Mouse (Mus musculus): ENCODE measurements at regions not wholly inside any gene's neighbourhood (a gene's known extent, or its start where the extent isn't known, plus 50 kb on each side); places are given as distances from the start of the nearest gene placed in this dataset.

DNA sequence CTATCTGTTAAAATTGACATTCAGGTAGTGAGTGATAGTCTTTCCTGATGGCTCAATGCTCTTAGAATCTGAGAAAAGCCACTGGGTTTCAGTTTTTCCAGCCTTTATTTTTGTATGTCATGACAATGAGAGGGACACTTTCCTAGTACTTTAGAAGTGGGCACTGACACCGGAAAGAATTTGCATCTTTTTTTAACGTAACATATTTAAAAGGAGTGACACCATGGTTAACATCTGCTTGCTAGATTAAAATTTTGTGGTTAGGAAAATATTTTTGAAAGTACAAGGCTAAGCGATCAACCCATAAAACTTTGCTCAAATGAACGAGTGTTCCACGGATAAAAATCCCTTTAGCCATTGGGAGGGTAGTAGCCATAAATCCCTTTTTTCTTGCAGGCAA, 174.7 kb downstream of the 1700129C05Rik start:
- DNase-seq (ENCODE audit: inconsistent ontology term), result no peak

DNA sequence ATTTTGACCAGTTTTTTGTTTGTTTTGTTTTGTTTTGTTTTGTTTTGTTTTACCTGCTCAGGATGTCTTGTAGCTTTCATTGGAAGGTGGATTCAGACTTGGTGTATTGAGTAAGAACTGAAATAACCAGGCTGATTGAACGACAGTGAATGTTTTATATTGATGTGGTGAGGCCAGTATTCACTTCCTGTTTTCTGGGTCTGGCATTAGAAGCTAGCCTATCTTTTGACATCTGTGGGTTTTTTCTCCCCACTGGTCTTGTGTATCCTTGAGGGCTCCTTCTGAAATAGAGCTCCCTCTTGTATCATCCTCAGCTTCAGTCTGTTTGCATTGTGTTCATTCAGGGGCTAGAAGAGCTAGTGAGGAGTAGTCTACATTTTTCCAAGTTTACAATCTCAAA, 175.5 kb downstream of the 1700129C05Rik start:
- no peak for DNase-seq (ENCODE audit: inconsistent ontology term)

DNA sequence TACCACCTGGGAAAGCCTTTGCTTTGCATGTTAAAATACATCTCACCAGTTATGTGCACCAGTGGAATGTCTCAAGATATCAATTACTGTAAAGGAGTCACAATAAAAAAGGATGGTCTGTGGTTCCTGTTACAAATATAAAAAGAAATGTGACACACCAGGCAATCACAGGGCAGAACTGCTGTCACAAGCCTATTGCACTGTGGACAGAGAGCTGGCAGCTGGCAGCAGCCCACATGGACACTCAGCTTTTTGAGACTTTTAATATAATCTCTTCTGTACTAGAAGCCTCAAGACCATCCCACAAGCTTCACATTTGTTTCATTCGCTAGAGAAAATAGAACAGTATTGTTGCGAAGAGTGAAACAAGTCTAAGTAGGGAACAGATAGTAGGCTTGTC, 197.7 kb downstream of the 1700129C05Rik start:
- no peak for DNase-seq (ENCODE audit: inconsistent ontology term)

DNA sequence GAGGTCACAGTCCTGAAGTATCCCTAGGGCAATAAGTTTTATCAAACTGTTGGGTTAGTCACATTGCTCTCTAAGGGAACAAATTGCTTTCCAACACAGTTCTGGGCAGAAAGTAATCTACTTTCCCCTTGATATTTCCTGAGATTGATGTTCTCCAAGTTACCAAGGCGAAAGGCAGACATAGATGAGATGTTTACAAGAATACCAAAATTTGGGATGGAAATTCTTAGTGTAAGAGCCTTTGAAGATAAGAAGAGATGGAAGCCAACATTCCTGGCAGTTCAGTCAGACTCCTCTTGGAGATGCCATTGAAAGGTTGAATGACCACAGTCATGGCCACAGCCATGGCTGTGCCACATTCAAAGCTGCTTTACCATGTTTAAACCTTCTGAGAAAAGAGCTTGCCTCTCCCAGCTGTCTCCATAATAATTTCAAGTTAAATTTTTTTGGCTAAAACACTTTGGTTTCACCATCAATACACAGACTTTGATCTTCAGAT, 199.4 kb downstream of the 1700129C05Rik start:
- peak; percentile 88 for DNase-seq (ENCODE audit: inconsistent ontology term)

DNA sequence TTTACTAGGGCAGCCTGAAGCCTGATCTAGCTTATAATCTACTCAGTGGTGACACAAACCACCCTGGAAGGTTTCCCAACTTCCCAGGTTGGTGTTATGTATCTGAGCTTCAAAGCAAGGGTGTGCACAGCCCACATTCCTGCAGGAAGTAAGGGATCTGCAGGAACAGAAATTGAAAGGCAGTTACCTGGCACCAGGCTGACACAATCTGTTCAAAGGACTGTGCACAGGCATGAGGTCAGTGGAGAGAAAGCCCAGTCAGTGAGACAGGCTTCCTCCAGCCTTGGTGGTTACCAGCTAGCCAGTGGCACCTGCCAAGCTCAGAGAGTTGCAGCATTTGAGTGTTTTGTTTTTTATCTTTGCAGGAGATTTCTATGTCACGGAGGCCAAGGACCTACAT, 203.6 kb downstream of the 1700129C05Rik start:
- DNase-seq (ENCODE audit: inconsistent ontology term), result peak; percentile 10

DNA sequence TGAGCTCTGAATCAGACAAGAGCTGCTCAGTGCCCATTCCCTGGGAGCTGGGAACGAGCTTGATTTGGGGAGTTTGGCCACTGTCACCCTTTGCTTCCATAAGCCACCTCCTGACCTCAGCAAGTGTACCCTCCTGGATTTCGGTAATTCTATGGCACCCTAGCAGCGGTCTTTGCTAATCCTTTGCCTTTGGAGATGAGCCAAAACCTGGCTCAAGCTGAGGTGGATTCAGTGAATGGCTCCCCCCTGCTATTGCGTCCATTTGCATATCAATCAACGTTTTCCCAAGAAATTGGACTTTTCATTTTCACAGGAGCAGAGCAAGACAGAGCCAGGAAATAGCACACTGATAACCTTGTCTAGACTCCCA, 204.1 kb downstream of the 1700129C05Rik start:
- DNase-seq (ENCODE audit: inconsistent ontology term), result no peak

DNA sequence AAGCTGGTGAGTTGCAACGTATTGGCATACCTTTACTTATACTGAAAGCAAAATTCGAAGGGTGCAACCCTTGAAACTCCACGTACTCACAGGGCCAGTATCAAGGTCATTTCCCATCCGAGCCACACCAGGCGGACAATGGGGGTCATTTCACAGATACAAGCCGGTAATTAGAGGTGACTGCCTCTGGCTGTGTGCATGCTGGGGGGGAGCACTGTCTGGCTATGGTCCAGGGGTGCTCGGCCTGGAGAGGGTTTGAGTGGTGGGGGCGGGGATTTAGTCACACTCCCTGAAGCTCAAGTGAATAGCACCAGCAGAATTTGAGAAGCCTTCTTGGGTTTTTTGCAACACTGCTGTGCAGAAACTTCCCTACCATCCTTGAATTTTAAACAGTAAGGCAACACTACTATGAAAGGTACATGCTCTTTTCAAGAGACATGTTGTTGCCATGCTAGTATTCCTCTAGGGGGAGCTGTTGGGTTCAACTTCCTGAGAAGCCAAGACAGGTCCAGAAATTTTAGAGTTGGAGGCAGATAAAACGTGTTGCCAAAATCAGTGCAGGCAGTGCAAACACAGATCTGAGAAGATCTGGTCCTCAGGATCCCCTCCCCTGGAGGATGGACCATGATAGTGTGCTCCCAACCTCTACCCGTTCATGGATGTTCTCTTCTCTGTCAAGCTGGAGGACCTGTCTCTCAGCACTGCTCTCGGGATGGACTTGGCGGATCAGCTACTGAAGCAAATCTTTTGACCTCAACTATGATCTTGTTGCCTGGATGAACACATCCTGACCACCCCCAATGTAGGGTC, 204.7 kb downstream of the 1700129C05Rik start:
- DNase-seq (ENCODE audit: inconsistent ontology term), result peak; percentile 64

DNA sequence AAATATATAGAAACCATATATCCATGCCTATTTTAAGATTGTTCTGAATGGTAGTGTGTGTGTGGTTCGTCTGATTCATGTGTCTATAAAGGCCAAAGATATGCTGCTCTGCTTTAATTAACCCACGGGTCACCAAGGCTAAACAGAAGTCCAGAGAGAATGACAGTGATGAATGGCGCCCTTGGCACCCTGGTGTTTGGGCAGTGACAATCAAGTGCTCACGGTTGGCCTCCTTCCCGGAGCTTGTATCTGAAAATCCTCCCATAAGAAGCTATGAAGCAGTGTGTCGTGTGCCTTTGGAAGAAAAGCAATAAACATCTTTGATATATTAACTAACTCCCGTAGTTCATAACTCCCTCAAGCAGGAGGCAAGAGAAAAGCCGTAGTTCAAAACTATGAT, 205.4 kb downstream of the 1700129C05Rik start:
- peak; percentile 78 for DNase-seq (ENCODE audit: inconsistent ontology term)

DNA sequence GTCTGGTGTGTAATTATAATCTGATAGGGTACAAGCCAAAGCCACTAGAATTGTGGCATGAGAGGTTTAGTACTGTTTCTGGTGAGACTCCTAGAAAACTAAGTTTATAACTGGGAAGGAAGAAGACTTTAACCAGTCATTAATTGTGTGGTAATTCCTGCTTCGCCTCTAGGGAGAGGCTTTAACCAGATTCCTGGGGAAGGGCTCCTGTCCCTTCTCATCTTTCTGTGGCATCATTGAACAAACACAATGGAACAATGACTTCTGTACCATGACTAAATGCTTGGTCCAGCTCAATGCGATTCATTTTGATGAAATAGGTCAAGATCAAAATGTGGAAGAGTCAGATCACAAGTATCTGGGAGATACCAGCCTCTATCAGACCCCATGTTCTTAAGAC, 206.6 kb downstream of the 1700129C05Rik start:
- DNase-seq (ENCODE audit: inconsistent ontology term), result peak; percentile 54

DNA sequence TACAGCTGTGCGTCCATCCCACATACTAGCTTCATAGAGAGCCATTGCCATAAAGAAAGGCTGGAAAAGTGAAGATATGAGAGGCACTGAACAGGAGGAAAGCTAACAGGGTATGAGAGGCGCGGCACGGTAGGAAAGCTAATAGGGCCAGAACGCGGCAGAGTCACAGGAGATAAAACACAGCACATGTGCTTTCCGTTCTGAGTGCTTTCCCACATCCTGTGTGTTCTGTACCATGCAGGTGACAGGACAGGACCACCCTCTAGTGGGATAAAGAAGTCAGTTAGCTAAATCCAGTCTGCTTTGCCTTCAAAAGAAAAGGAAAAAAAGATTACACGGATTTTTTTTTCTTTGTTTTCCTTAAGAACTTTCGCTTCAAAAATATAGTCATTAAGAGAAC, 224.8 kb downstream of the 1700129C05Rik start:
- no peak for DNase-seq (ENCODE audit: inconsistent ontology term)

DNA sequence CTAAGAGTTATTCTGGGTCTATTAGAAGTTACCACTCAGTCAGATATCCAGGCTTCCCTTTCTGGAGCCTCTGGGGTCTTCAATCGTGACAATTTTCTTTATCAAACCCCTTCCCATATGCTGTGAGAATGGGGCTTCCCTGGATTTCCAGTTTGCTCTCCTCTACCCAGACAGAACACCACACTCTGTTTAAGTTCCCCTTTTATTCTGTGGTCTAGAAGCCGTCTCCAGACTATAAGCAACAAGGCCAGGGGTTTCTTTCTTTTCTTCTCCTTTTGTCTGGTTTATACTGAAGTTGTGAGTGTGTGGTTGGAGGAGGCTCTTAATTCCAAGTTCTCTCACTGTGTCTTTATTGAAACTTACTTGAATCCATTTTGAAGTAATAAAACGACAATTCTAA, 225.5 kb downstream of the 1700129C05Rik start:
- DNase-seq (ENCODE audit: inconsistent ontology term), result no peak

DNA sequence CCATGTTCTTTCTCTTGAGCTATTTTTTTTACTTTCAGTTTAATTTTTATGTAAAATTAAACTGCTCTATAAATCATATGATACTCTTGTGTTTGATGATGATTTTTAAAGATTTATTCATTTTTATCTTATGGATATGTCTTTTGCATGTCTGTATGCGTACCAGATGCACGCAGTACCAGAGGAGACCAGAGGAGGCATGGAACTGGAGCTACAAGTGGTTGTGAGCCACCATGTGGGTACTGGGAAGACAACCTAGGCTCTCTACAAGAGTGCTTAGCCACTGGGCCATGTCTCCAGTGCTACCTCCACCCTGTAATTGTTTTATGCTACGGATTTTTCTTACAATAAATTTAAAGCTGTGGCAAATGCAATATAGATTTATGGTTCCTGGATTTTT, 227.8 kb downstream of the 1700129C05Rik start:
- DNase-seq (ENCODE audit: inconsistent ontology term), result no peak

DNA sequence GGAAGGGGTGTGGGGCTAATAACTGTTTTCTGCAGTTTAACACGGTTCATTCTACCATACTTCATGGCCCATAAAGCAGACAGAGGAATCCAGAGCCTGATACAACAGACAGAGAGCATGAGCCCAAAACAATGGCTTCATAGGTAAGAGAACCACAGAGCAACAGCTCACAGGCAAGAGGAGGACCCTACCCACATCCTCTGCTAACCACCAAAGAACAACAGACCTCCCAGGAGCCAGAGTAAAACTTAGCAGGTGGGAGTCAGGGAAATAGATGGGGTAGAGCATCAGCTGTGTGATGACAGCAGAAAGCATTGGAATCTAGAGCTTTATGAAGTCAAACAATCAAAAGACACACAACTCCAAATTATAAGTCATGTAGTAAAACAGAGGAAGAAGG, 231.8 kb downstream of the 1700129C05Rik start:
- DNase-seq (ENCODE audit: inconsistent ontology term), result no peak

DNA sequence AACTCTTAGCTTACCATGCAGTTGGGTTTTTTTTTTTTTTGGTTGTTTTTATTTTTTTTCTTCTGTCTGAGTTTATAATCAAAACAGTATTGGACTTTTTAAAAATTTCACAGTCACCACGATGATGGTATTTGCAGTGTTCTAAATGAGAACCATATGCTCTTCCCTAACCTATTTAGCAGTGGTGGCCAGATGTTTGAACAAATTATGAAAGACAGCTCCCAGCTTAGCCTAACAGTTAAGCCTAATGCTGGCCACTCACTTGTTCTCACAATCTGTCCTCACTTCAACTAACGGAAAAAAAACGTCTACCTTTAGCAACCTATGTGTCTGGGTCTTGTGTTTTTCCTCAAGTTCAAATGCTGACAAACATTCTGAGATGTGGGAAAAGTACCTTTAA, 234.8 kb downstream of the 1700129C05Rik start:
- no peak for DNase-seq (ENCODE audit: inconsistent ontology term)

DNA sequence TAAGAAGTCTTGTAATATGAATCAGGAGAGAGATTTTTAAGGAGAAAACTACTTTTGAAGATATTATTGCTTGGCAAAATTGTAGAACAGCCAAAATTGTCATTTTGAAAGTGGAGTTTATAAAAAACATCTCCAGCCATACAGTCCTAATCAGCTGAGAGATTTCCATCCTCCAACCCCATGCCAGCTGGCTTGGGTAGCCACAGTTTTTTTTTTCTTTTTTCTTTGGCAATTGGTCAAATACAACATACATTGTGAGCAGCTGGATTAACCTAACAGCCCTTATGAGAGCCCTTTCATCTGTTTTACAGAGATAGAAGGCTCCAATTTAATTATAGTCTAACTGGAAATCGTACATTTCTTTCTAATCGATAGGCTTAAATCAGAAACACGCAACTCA, 235.3 kb downstream of the 1700129C05Rik start:
- DNase-seq (ENCODE audit: inconsistent ontology term), result no peak

DNA sequence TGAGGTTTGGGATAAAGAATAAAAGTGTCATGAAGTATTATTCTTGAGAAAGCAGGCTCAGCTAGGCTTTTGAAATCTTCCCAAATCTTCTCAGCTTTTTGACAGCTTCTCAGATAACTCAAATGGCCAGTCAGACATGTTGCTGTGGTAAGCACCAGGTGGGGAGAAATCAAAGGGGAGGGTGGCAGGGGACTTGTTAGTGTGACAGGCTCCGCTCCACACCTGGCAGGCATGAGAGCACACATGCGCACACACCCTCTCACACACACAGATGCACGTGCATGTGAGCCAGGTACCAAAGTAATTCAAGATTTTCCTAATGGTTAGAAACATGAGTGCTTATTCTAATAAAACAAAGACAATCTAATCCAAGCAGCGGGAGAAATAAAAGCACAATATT, 236.1 kb downstream of the 1700129C05Rik start:
- DNase-seq (ENCODE audit: inconsistent ontology term), result no peak

DNA sequence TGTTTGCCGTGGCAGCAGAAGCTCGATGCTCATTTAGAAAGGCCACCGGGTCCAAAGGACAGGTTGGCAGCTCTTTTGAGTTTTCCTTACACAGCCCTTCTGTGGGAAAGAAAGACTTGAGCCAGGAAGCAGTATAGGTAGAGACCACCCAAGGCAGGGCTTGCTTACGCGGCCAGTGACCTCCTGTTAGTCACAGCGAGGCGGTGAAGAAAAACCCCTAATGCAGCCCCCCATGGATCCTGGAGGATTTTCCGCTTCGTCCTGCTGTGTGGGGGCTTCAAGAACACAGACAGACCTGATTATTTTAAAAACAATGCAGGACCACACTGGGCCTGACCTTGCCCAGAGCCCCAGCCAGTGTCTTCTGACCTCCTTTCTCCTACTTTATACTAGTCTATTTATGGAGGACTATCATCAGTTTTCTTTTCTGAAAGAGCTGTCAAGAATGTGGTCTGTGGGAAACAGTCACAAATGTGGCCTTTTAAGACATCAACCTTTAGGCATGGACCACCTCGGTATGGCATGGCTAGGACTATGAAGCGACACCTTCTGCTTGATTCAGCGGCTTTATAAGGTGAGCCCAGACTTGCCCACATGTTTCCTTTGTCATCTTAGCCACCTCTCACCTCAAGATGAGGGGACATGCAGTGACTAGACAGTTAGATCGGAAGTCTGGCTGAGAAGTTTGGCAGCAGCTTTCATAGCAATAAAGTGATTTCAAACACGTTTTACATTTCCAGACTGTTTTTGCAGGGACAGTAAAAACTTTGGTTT, 274.3 kb downstream of the 1700129C05Rik start:
- no peak for DNase-seq (ENCODE audit: inconsistent ontology term)

DNA sequence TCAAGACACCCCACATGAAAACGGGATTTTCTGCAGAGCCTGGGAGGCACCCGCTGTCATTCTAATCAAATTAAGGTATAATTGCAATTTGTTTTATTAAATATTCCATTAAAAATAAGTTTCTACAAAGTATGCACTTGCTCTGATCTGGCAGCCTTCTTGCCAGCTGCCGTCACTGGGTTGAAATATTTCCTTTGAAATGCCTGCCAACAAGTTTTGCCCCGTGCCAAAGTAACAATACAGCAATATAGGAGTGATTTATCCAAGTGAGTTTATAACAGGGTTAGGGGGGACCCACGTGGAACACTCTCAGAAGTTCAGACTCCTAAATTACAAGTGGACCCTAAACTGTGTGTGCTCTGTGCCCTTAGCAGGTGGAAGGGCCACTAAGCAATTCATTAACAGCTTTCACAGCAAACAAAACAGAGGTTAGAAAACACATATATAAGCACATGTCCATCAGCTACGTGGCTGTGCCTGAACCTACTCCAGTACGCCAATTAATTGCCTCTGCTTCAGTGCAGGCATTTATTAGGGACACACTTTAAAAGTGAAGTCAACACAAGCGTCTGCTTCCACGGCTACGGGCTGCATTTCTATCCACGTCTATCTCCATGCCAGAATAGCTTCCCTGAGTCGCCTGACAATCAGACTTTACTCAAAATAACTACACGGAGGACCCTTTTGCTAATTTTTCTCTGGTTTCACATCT, 275.1 kb downstream of the 1700129C05Rik start:
- DNase-seq (ENCODE audit: inconsistent ontology term), result peak; percentile 60

DNA sequence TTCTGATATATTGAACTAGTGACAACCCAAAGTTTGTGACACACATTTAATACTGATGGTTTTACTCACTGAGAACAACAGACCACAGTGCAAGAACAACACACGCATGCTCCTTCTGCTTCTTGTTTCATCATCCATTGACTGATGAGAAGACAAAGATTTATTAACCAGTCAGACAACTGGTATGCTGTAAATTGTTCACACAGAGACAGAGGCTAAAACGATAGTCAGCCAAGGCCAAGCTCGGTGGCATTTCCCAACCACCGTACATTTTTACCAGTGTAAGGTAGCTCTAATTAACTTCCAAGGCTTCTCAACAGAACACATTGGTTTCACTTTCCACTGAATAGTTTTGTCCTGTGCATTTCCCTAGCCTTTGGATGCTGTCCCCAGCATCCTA, 287.8 kb downstream of the 1700129C05Rik start:
- peak; percentile 75 for DNase-seq (ENCODE audit: inconsistent ontology term)

DNA sequence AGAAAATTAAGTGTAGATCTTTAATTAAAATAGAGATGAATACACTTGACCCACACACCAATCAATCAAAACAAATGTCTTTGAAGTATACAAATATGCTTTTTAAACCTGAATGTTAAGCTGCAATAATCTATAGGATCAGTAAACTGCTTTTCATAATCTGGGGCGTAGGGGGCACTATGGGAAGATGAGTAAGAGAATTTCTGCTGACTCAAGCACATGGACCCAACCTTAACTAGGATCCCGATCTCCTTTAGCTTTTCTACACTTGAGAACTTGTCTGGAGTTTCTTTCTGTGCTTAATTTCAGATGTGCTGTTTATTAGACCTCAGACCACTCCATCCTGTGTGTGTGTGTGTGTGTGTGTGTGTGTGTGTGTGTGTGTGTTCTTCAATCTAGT, 298.1 kb downstream of the 1700129C05Rik start:
- no peak for DNase-seq (ENCODE audit: inconsistent ontology term)

DNA sequence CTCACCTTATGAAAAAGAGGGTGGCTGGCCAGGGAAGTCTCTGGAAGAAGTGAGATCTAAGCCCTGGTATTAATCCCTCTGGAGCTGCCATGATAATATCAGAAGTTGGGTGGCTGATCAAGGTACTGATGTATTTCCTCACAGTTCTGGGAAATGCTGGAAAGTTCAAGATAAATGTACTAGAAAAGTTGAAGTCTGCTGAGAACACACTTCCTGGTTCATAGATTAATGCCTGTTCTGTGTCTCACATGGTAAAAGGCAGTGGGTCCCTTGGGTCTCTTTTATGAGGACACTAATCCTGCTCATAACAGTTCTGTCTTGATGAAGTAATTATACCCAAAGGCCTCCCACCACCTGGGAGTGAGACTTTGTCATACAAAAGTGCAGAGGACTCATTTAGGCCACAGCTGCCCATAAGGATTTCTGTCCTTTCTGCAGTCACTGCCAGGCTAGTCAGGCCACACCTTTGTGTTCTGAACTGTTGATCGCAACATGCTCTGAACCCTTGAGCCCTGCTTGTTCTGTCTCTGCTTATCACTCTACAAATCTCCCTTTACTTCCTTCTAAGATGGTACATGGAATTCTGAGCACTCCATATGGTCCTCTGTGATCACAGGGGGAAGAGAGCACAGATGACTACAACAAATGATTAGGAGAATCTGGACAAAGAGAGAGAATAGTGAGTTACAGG, 300.4 kb downstream of the 1700129C05Rik start:
- no peak for DNase-seq (ENCODE audit: inconsistent ontology term)

DNA sequence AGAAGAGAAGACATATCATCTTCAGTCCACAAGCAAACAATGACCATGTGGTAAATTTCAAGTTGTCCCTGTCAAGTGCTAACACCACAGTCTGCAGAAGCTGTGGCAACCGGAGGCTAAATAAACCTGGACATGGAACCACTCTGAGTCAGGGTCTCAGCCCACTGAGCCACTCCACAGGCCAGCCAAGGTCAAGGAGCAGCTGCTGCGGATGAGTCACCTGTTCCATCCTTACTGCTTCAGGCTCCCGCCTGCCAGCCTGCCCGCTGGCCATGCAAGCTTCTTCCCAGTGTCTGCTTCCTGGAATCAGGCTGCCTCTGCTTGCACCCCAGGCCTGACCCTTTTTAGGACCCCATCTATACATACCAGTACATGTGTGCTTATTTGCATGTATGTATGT, 319.8 kb downstream of the 1700129C05Rik start:
- peak; percentile 13 for DNase-seq (ENCODE audit: inconsistent ontology term)

Measured in Muller cell, postnatal 12 days (primary cell).